Mouse (Mus musculus) G1E (cell line): ENCODE measurements around the gene Kcnn3. TPM values are rescaled to one million over a fixed set of nuclear protein-coding genes. Genes with fewer than 3 reads are reported as not detected.

Experiments
- ATAC-seq: 2 replicates; pipeline ENCODE4 v1.8.0; 2016; ENCODE audit warnings: mild to moderate bottlenecking; ENCODE audit not compliant: insufficient number of reproducible peaks, poor library complexity, low FRiP score, severe bottlenecking; ENCODE audit errors: extremely low read depth
- DNase-seq: peaks from one replicate; pipeline ENCODE4 v3.0.0; 2012; ENCODE audit warnings: low spot score
- H3K27me3 ChIP-seq: 2 replicates; pipeline ENCODE4 v1.6.1; 2012; ENCODE audit warnings: mild to moderate bottlenecking, low read length, inconsistent platforms; ENCODE audit not compliant: insufficient read depth
- H3K36me3 ChIP-seq: replicated peaks from 2 replicates; pipeline ENCODE3; 2012; ENCODE audit warnings: mild to moderate bottlenecking, inconsistent platforms
- H3K4me1 ChIP-seq: 2 replicates; pipeline ENCODE4 v1.6.1; 2012; ENCODE audit warnings: low read depth, low read length, inconsistent platforms, mixed read lengths; ENCODE audit not compliant: insufficient read depth
- H3K4me3 ChIP-seq: 2 replicates; pipeline ENCODE4 v1.5.1; 2012; ENCODE audit warnings: low read depth, mild to moderate bottlenecking, inconsistent platforms, low read length, moderate library complexity, mixed read lengths
- H3K9me3 ChIP-seq: replicated peaks from 2 replicates; pipeline ENCODE4 v1.6.1; 2012; ENCODE audit warnings: inconsistent platforms
- CTCF ChIP-seq: IDR thresholded peaks from 2 replicates; pipeline ENCODE4 v1.5.1; 2012; ENCODE audit warnings: low read depth, low read length, inconsistent platforms, mixed read lengths
- GATA1 ChIP-seq: IDR thresholded peaks from 2 replicates; pipeline ENCODE4 v1.6.1; 2012; ENCODE audit warnings: borderline replicate concordance, low read length, inconsistent platforms, mixed read lengths
- GATA2 ChIP-seq: IDR thresholded peaks from 2 replicates; pipeline ENCODE4 v1.6.1; 2012; ENCODE audit warnings: low read depth, low read length, inconsistent platforms, borderline replicate concordance
- POLR2AphosphoS5 ChIP-seq: IDR thresholded peaks from 2 replicates; pipeline ENCODE4 v1.6.1; 2012; ENCODE audit warnings: low read depth, low read length, inconsistent platforms; ENCODE audit not compliant: insufficient replicate concordance
- TAL1 ChIP-seq: conservative IDR thresholded peaks from 2 replicates; pipeline ENCODE4 v1.6.1; 2012; ENCODE audit warnings: low read depth, low read length, inconsistent platforms, mixed read lengths
- polyA plus RNA-seq: library from polyadenylated mRNA; stranded (reverse); fragments of >175 nt; gene quantifications from 2 replicates; pipeline ENCODE4 v1.2.3, GENCODE M21; 2012
- total RNA-seq, 2 experiments: library from RNA; stranded (forward) in 1 of 2; stranded (reverse) in 1 of 2; fragments of 200-1000 nt in 1 of 2; fragments of >200 nt in 1 of 2; fragmentation: Nextera tagmentation in 1 of 2; gene quantifications; 2 replicates each; pipeline ENCODE4 v1.2.3; 2014 to 2017

Gene Kcnn3
- total and polyA plus RNA-seq, 3 experiments, result 0.16 TPM; not detected in 2

- Histone ChIP-seq H3K4me1 (peaks cover 11% of the 10 kb centered on the region), H3K9me3 (no peaks in the 10 kb centered on the region), H3K36me3 (no peaks in the 10 kb centered on the region), H3K27me3 (peaks cover 24% of the 10 kb centered on the region), H3K4me3 (peak overlapping the region; percentile 52; the same call in 1 of the 2 replicates)
- TF ChIP-seq GATA1 (no peak), CTCF (peak; percentile 87), TAL1 (no peak)
- DNase-seq, result peak; percentile 63
- peak; percentile 49 for ATAC-seq
Measured at GRCm38 (mm10) chr3:89484766-89485524, 35.0 kb upstream of the Kcnn3 start.

- DNase-seq (no peak), ATAC-seq (no peak)
- Histone ChIP-seq H3K27me3 (peaks cover 29% of the 10 kb centered on the region), H3K9me3 (no peaks in the 10 kb centered on the region), H3K4me1 (peaks cover 11% of the 10 kb centered on the region), H3K4me3 (no peak overlapping the region), H3K36me3 (no peaks in the 10 kb centered on the region)
- TF ChIP-seq GATA1, result no peak
- no peak for TF ChIP-seq GATA2
- no peak for TF ChIP-seq POLR2AphosphoS5
- no peak for TF ChIP-seq TAL1
- TF ChIP-seq CTCF, result no peak
Measured at GRCm38 (mm10) chr3:89486111-89486510, 33.9 kb upstream of the Kcnn3 start.

GRCm38 (mm10) chr3:89486916-89487702 lies 32.9 kb upstream of the Kcnn3 start:
- H3K36me3 ChIP-seq, result no peaks in the 10 kb centered on the region
- H3K4me3 ChIP-seq, result no peak overlapping the region
- ATAC-seq (no peak), DNase-seq (no peak)
- H3K9me3 ChIP-seq, result no peaks in the 10 kb centered on the region
- TF ChIP-seq POLR2AphosphoS5 (no peak), GATA1 (no peak), TAL1 (no peak), CTCF (no peak), GATA2 (no peak)
- peaks cover 27% of the 10 kb centered on the region for H3K27me3 ChIP-seq
- H3K4me1 ChIP-seq, result peaks cover 7% of the 10 kb centered on the region

GRCm38 (mm10) chr3:89490790-89491189 lies 29.2 kb upstream of the Kcnn3 start:
- peaks cover 38% of the 10 kb centered on the region for H3K27me3 ChIP-seq
- DNase-seq, result no peak
- 0 out of 2 replicates have a peak, but pooled peaks cover 3% of the 10 kb centered on the region for H3K9me3 ChIP-seq
- H3K4me3 ChIP-seq, result no peak overlapping the region
- TF ChIP-seq POLR2AphosphoS5 (no peak), GATA1 (no peak), GATA2 (no peak), TAL1 (no peak), CTCF (no peak)
- H3K4me1 ChIP-seq, result no peaks in the 10 kb centered on the region
- no peaks in the 10 kb centered on the region for H3K36me3 ChIP-seq
- no peak for ATAC-seq

- Histone ChIP-seq H3K36me3 (no peaks in the 10 kb centered on the region), H3K4me3 (no peak overlapping the region), H3K9me3 (0 out of 2 replicates have a peak, but pooled peaks cover 3% of the 10 kb centered on the region), H3K27me3 (peaks cover 38% of the 10 kb centered on the region), H3K4me1 (no peaks in the 10 kb centered on the region)
- ATAC-seq (no peak), DNase-seq (no peak)
- TF ChIP-seq CTCF, result no peak
Measured at GRCm38 (mm10) chr3:89491559-89491958, 28.4 kb upstream of the Kcnn3 start.

GRCm38 (mm10) chr3:89492701-89493151 lies 27.2 kb upstream of the Kcnn3 start:
- Histone ChIP-seq H3K4me3 (no peak overlapping the region), H3K4me1 (no peaks in the 10 kb centered on the region), H3K9me3 (0 out of 2 replicates have a peak, but pooled peaks cover 3% of the 10 kb centered on the region), H3K27me3 (peaks cover 28% of the 10 kb centered on the region), H3K36me3 (no peaks in the 10 kb centered on the region)
- TF ChIP-seq GATA2 (no peak), CTCF (no peak), GATA1 (no peak), TAL1 (no peak), POLR2AphosphoS5 (no peak)
- no peak for ATAC-seq
- DNase-seq, result no peak
